Mouse (Mus musculus): Measurements from ENCODE around the gene Mrap2. TPM values are rescaled to one million over a fixed set of nuclear protein-coding genes. Genes with fewer than 3 reads are reported as not detected.

Gene Mrap2
- total and polyA plus RNA-seq, 3 experiments = 0.15 TPM; not detected in 2

- H3K27me3 ChIP-seq (ENCODE audit: control insufficient read depth in 1 of 2, insufficient read depth in 2 of 2, low read length in 2 of 2) = no peaks in the 10 kb centered on the region
- H3K27ac ChIP-seq (ENCODE audit: control insufficient read depth, low read depth, low read length) = no peak overlapping the region
- H3K79me2 ChIP-seq (ENCODE audit: control insufficient read depth, insufficient read depth, low read length, poor library complexity) = no peaks in the 10 kb centered on the region
- no peak overlapping the region for H3K9ac ChIP-seq (ENCODE audit: control insufficient read depth, low read depth, low read length, poor library complexity, severe bottlenecking)
- no peak for DNase-seq (ENCODE audit: low read depth, low spot score)
- no peak overlapping the region for H3K4me3 ChIP-seq (ENCODE audit: control insufficient read depth in 1 of 2, insufficient read depth in 1 of 2, low read depth in 2 of 2, low read length in 2 of 2)
- no peaks in the 10 kb centered on the region for H3K4me1 ChIP-seq (ENCODE audit: control insufficient read depth in 1 of 2, insufficient read depth in 2 of 2, low read length in 2 of 2)
- no peaks in the 10 kb centered on the region for H3K36me3 ChIP-seq (ENCODE audit: control insufficient read depth in 1 of 2, insufficient read depth in 2 of 2, low read length in 2 of 2)
- no peak for TF ChIP-seq E2F4 (IDR thresholded peaks at IDR 0.05; ENCODE audit: borderline replicate concordance, low read depth, low read length)
- TF ChIP-seq CHD1 (IDR thresholded peaks at IDR 0.05; ENCODE audit: low read depth, low read length) = no peak
- no peak for TF ChIP-seq ZKSCAN1 (IDR thresholded peaks at IDR 0.05; ENCODE audit: low read depth, low read length)
- no peak for TF ChIP-seq MYB (IDR thresholded peaks at IDR 0.05; ENCODE audit: low read depth, low read length)
- TF ChIP-seq ZMIZ1 (IDR thresholded peaks at IDR 0.05; ENCODE audit: low read depth, low read length) = no peak
- no peak for TF ChIP-seq POLR2AphosphoS2 (IDR thresholded peaks at IDR 0.05; ENCODE audit: low read length)
- no peak for TF ChIP-seq SIN3A (IDR thresholded peaks at IDR 0.05; ENCODE audit: low read length)
- no peak for TF ChIP-seq ZC3H11A (IDR thresholded peaks at IDR 0.05; ENCODE audit: low read depth, low read length)
- no peaks in the 10 kb centered on the region for H3K9me3 ChIP-seq (replicated peaks; ENCODE audit: insufficient read depth, low read length)
Observed at GRCm38 (mm10) chr9:87145180-87145579, 1.1 kb downstream of the Mrap2 start.

DNA sequence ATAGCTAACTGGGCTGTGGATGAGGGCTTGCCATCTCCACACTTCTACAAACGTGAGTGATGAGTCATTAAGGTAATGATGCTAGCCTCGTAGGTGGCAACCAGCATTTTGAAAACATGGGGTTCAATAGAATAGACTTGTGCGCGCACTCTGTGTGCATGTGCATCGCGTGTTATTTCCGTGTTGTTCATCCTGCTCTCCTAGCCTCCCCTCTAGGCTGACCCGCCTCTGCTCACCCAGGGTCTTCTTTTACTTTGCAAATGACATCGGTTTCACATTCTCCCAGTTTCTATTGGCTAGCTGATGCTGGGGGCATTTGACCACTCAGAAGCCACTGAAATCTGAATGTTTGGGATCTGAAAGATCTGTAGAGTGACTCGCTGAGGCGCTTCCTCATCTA, 1.6 kb downstream of the Mrap2 start:
- Histone ChIP-seq H3K4me1 (ENCODE audit: control insufficient read depth in 1 of 2, insufficient read depth in 2 of 2, low read length in 2 of 2) (no peaks in the 10 kb centered on the region), H3K9me3 (replicated peaks; ENCODE audit: insufficient read depth, low read length) (no peaks in the 10 kb centered on the region), H3K9ac (ENCODE audit: control insufficient read depth, low read depth, low read length, poor library complexity, severe bottlenecking) (no peak overlapping the region), H3K27me3 (ENCODE audit: control insufficient read depth in 1 of 2, insufficient read depth in 2 of 2, low read length in 2 of 2) (no peaks in the 10 kb centered on the region), H3K27ac (ENCODE audit: control insufficient read depth, low read depth, low read length) (no peak overlapping the region), H3K4me3 (ENCODE audit: control insufficient read depth in 1 of 2, insufficient read depth in 1 of 2, low read depth in 2 of 2, low read length in 2 of 2) (no peak overlapping the region), H3K36me3 (ENCODE audit: control insufficient read depth in 1 of 2, insufficient read depth in 2 of 2, low read length in 2 of 2) (no peaks in the 10 kb centered on the region), H3K79me2 (ENCODE audit: control insufficient read depth, insufficient read depth, low read length, poor library complexity) (no peaks in the 10 kb centered on the region)
- DNase-seq (ENCODE audit: low read depth, low spot score) = no peak
- TF ChIP-seq JUND (IDR thresholded peaks at IDR 0.05; ENCODE audit: low read depth, low read length) (no peak), EP300 (IDR thresholded peaks at IDR 0.05; ENCODE audit: low read depth in 1 of 2, low read length in 2 of 2) (no peak), SIN3A (IDR thresholded peaks at IDR 0.05; ENCODE audit: low read length) (no peak), CTCF (IDR thresholded peaks at IDR 0.05 in 2 of 3, conservative IDR thresholded peaks at IDR 0.05 in 1 of 3; ENCODE audit: control insufficient read depth in 1 of 3, insufficient read depth in 1 of 3, low read depth in 2 of 3, low read length in 3 of 3, poor library complexity in 1 of 3, severe bottlenecking in 1 of 3) (no peak), E2F4 (IDR thresholded peaks at IDR 0.05; ENCODE audit: borderline replicate concordance, low read depth, low read length) (no peak), ETS1 (IDR thresholded peaks at IDR 0.05; ENCODE audit: low read depth, low read length) (no peak), USF1 (IDR thresholded peaks at IDR 0.05; ENCODE audit: low read depth, low read length) (no peak), UBTF (IDR thresholded peaks at IDR 0.05; ENCODE audit: borderline replicate concordance, insufficient read depth, low read depth, low read length) (no peak), ZNF384 (IDR thresholded peaks at IDR 0.05; ENCODE audit: low read depth, low read length) (no peak), KAT2A (conservative IDR thresholded peaks at IDR 0.05; ENCODE audit: low read depth, low read length) (no peak), RCOR1 (IDR thresholded peaks at IDR 0.05; ENCODE audit: low read depth, low read length) (no peak), MEF2A (IDR thresholded peaks at IDR 0.05; ENCODE audit: extremely low read depth, insufficient replicate concordance, low read depth, low read length, poor library complexity, severe bottlenecking) (no peak), GATA1 (IDR thresholded peaks at IDR 0.05; ENCODE audit: low read depth, low read length) (no peak), CHD2 (IDR thresholded peaks at IDR 0.05; ENCODE audit: low read length) (no peak), BHLHE40 (IDR thresholded peaks at IDR 0.05; ENCODE audit: borderline replicate concordance, low read depth, low read length) (no peak), ZKSCAN1 (IDR thresholded peaks at IDR 0.05; ENCODE audit: low read depth, low read length) (no peak), RAD21 (IDR thresholded peaks at IDR 0.05; ENCODE audit: low read depth, low read length) (no peak), ELF1 (IDR thresholded peaks at IDR 0.05; ENCODE audit: low read depth, low read length) (no peak), GABPA (IDR thresholded peaks at IDR 0.05; ENCODE audit: low read depth, low read length) (no peak), MAX (IDR thresholded peaks at IDR 0.05; ENCODE audit: low read length) (no peak)
